Mouse (Mus musculus) CD4-positive, CD25-positive, alpha-beta regulatory T cell, adult 2 months (primary cell): ENCODE measurements around the gene Zmat5.

Source experiments
- DNase-seq: peaks from one replicate; pipeline ENCODE4 v3.0.0-alpha.2; 2012; ENCODE audit warnings: low read depth, low spot score

The Zmat5 gene

GRCm38 (mm10) chr11:4704072-4704964, at the start of gene Zmat5, which contains the start of gene Uqcr10:
Gene Zmat5 (plus strand): TSS chr11:4704678.
Gene Uqcr10 (minus strand): TSS chr11:4704342.
- peak; percentile 97 for DNase-seq

GRCm38 (mm10) chr11:4659818-4660217, 44.7 kb upstream of the Zmat5 start:
- DNase-seq, result no peak

DNA sequence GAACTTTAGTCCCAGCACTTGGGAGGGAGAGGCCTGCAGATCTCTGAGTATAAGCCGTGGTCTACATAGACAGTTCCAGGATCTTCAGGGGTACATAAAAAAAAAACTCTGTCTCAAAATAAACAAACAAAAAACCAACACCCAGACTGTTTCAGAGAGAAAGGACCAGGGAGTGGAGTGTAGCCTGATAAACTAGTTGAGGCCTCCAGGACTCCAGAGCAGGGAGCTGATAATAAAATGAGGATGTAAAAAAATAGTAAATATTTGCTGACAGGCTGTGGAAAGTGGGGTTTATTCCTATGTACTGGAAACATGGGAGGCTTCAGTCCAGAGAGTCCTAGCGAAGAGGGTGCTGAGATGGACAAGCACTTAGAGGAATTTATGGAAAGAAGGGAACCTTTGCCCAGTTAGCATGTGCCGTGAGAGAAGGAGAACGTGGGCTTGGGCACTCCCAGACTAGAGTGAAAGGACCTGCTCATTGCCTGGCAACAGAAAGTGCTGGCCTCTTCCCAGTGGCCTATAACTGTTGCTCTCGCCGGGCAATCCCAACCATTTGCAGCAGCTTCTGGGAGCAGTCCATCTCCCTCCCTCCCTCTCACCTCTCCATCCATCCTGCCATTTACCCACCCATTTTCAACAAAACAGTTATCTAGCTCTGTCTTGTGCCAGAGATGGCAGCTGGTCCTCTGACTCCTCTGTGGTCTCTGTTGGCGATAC, 44.0 kb upstream of the Zmat5 start:
- no peak for DNase-seq

- DNase-seq, result no peak
Observed at GRCm38 (mm10) chr11:4661324-4661723, 43.2 kb upstream of the Zmat5 start.

GRCm38 (mm10) chr11:4661871-4662495, 42.5 kb upstream of the Zmat5 start:
- DNase-seq, result no peak

- no peak for DNase-seq
Observed at GRCm38 (mm10) chr11:4662496-4662878, 42.0 kb upstream of the Zmat5 start.

DNA sequence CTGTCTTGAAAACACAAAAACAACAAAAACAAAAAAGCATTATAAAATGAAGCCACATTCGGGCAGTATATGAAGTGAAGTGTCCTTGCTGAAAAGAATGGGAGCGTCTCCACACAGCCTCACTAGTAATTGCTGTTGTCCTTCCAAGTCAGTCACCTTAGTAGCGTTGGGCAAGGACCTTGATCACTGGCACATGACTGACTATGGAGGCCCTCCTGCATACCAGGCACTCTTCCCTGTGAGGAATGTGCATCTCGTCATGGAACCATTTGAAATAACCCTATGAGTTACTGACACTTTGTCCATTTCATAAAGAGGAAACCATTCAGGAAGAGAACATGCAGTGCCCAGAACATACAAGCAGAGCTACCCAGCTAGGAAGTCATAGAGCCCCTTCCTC, 32.7 kb upstream of the Zmat5 start:
- DNase-seq, result no peak

DNA sequence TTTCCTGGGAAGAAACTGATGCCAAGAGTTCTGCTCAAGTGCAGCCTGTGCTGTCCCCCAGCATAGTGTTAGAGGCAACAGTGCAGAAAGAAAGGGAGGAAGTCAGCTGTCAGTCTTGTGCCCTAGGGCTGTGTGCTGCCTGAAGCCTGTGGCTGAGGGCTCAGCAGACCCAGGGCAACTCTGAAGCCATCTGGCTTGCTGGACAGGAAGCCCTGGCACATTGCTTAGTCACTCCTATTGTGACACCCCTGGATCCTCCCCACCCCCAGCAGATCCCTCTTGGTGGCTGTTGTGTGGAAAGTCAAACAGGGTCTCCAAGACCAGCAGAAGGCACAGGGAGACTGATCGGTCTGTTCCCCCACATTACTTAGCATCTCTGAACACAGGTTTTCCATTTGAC, 29.9 kb upstream of the Zmat5 start:
- no peak for DNase-seq

- DNase-seq, result no peak
Observed at GRCm38 (mm10) chr11:4675126-4675562, 29.3 kb upstream of the Zmat5 start.

- no peak for DNase-seq
Observed at GRCm38 (mm10) chr11:4675693-4676092, 28.8 kb upstream of the Zmat5 start.

GRCm38 (mm10) chr11:4677250-4677872, 27.1 kb upstream of the Zmat5 start:
- DNase-seq, result no peak

DNA sequence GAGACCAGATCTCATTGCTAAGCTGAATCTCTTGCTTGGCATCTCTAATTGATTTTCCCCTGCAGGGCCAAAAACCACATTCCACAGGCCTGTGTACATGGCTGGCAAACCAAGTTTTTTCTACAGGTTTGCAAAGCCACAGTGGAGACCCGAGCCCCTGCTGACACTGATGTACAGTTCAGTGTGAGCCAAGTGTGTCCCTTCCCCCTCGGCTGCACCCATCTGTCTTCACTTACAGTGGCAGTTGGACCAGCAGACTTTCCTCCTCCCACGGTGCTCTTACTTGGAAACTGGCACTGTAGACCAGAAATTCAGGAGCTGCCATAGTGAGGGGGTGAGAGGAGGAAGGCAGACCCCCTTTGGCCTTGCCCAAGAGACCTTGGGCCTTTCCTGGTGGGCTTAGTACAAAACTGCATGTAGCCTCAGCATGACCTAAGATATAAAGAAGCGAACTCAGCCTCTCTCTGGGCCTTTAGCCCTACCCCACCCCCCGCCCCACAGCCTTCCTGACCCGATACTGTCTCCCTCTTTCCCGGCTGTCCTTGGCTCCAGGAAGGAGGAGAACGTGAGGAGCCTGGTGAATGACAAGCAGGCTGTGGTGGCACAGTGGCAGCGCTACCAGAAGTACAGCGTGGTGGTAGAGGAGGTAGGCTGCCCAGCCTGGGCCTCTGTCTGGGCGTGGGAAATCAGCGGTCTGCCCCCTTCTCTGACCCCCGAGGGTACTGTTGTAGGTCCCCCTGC, 25.6 kb upstream of the Zmat5 start:
- DNase-seq, result no peak

DNA sequence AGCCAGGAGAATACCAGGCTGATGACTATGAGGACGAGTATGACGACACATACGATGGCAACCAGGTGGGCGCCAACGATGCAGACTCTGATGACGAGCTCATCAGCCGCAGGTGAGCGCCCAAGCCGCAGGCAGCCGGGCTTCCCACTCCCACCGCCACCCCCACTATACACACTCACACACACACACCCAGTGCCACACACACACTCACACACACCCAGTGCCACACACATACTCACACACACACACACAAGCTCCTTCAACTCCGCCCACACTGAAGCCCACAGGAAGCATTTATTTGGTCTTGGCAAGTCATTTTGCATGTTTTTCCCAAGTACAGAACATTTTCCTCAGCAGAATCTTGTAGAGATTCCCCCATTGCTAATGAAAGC, 25.0 kb upstream of the Zmat5 start:
- DNase-seq, result no peak

DNA sequence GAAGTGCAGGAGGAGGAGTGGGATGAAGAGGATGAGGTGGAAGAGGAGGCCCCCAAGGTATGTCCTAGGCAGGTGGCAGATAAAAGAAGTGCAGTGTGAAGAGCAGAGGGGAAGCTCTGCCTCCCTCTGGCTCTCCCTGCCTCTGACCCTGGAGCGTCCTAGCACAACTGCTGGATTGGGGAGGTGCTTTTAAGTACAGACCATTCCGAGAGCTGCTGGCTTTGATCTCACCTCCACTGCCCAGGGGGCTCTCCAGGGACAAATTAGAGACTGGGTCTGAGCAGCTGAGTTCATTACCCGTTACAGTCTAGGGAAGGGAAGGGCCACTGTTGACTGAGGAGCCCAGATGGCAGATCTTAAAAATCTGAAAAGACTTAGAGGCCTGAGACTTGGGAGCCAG, 24.4 kb upstream of the Zmat5 start:
- DNase-seq, result no peak

GRCm38 (mm10) chr11:4683516-4683915, 21.0 kb upstream of the Zmat5 start:
- DNase-seq, result no peak

- DNase-seq, result no peak
Observed at GRCm38 (mm10) chr11:4684186-4684585, 20.3 kb upstream of the Zmat5 start.

- no peak for DNase-seq
Observed at GRCm38 (mm10) chr11:4685071-4685470, 19.4 kb upstream of the Zmat5 start.

DNA sequence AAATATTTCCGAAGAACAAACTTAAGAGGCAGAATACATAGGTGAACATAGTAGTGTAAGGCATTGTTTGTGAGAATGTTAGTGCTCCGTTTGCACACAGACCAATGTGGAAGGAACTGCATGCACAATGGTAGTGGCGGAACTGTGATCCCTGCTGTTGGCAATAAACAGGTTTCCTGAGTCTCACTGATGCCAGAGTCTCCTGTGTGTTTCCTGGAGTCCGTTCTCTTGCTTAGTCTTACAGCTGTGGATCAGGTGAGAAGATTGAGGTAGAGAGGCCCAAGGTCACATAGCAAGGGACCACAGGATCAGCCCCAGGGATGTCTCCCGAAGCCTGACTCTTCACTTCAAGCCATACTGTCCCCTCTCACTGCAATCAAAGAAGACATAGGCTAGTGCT, 19.0 kb upstream of the Zmat5 start:
- no peak for DNase-seq

DNA sequence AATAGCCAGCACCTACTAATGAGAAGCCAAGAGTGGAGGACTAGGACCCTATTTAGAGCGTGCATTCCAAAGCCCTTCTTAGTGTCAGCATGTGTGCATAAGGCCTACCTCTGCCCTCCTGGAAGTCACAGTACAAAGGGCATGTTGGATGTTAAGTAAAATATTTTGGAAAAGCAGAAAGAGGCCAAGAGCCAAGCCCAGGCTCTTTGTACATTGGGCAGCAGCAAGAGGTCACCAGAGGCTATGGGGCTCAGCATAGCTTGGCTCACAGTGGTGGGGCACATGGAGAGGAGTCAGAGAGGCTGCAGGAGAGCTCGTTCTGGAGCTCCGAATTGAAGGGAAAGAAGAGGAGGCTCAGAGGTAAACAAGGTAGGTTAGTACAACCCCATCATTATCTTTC, 17.5 kb upstream of the Zmat5 start:
- DNase-seq, result no peak

DNA sequence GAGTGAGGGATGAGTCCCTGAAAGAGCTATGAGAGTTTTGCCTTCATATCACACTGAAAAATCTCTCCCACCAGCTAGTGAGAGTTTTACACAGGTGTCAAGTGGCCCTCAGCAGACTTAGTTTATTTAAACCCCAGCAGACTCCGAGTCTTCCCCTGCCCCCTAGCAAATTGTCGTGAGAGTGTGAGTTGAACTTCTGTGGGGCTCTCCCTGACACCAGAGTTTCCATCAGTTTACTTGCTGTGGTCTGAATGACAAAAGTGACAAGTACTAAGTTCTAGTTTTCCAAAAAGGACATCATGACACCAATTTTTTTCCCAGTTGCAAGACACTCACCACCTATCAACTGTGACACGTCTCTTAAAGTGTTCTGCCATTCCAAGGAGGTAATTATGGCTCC, 16.6 kb upstream of the Zmat5 start:
- DNase-seq, result peak; percentile 15
